Mouse (Mus musculus) kidney, embryonic 14.5 days (tissue): ENCODE results near the gene Aqp9. TPM values are rescaled to one million over a fixed set of nuclear protein-coding genes. Genes with fewer than 3 reads are reported as not detected.

Experiments used
- ATAC-seq: fragments of 200-750 bp; cut with Nextera tagmentation; 2 replicates; pipeline ENCODE4 v1.8.0; 2017; ENCODE audit warnings: moderate number of reproducible peaks, mild to moderate bottlenecking, moderate TSS enrichment, moderate library complexity; ENCODE audit not compliant: low FRiP score, low TSS enrichment
- H3K27ac ChIP-seq: fragments of 300-500 bp; sonication (generic); 2 replicates; pipeline ENCODE4 v1.5.1; 2014; ENCODE audit warnings: low read depth, mild to moderate bottlenecking, low read length, moderate library complexity, mixed read lengths
- H3K27me3 ChIP-seq: fragments of 300-500 bp; sonication (generic); 2 replicates; pipeline ENCODE4 v1.6.1; 2014; ENCODE audit warnings: mild to moderate bottlenecking, low read length; ENCODE audit not compliant: control insufficient read depth, insufficient read depth
- H3K36me3 ChIP-seq: fragments of 300-500 bp; sonication (generic); 2 replicates; pipeline ENCODE4 v1.6.1; 2014; ENCODE audit warnings: low read length, mixed read lengths; ENCODE audit not compliant: control insufficient read depth, insufficient read depth
- H3K4me1 ChIP-seq: fragments of 300-500 bp; sonication (generic); 2 replicates; pipeline ENCODE4 v1.6.1; 2014; ENCODE audit warnings: low read length, mixed read lengths; ENCODE audit not compliant: control insufficient read depth, insufficient read depth
- H3K4me2 ChIP-seq: fragments of 300-500 bp; sonication (generic); replicated peaks from 2 replicates; pipeline ENCODE4 v1.6.1; 2014; ENCODE audit warnings: low read depth, mild to moderate bottlenecking, low read length
- H3K4me3 ChIP-seq: fragments of 300-500 bp; sonication (generic); 2 replicates; pipeline ENCODE4 v1.5.1; 2014; ENCODE audit warnings: mild to moderate bottlenecking, low read length
- H3K9ac ChIP-seq: fragments of 300-500 bp; sonication (generic); 2 replicates; pipeline ENCODE4 v1.6.1; 2014; ENCODE audit warnings: low read depth, mild to moderate bottlenecking, low read length, moderate library complexity
- H3K9me3 ChIP-seq: fragments of 300-500 bp; sonication (generic); 2 replicates; pipeline ENCODE4 v1.6.1; 2016; ENCODE audit warnings: low read length; ENCODE audit not compliant: control insufficient read depth
- WGBS: fragments of 180-500 bp; shearing (Covaris S2); extraction: QIAGEN DNeasy Blood & Tissue Kit; methylation state at CpG from one replicate; pipeline ENCODE4 v1.1.7; 2014; 5-methylcytosine and 5-hydroxymethylcytosine counted together
- polyA plus RNA-seq: library from polyadenylated mRNA; unstranded; fragments of >200 nt; fragmentation: Nextera tagmentation; extraction: Ambion mirVana; gene quantifications from 2 replicates; pipeline ENCODE4 v1.2.1, GENCODE M21; 2014

Gene Aqp9
- polyA plus RNA-seq, 1 experiment from 2014 or later = 0.27 TPM

DNA sequence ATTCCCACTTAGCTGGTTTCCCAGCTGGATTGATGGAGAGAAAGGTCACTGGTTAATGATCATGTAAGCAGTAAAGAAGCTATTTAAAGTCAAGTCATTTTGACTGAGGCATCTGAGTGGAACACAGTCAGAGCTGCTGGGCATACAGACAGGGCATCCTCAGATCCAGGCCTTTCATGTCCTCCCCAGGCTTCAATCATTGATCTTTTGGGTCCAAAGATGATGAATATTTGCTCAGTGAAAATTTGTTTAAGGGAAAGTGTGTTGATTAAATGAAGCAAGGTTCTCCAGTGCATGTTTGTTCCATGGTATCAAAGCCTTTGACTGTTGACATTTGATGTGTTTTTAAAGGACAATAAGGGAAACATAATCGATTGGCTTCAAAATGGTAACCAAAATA is 7.2 kb upstream of the Aqp9 start:
- no peaks in the 10 kb centered on the region for H3K27me3 ChIP-seq
- no peak for ATAC-seq
- H3K4me3 ChIP-seq = no peak overlapping the region
- H3K4me2 ChIP-seq = no peak overlapping the region
- H3K9ac ChIP-seq = no peak overlapping the region
- no peak overlapping the region for H3K27ac ChIP-seq
- no peaks in the 10 kb centered on the region; the same call in 1 of the 2 replicates for H3K4me1 ChIP-seq
- no peaks in the 10 kb centered on the region for H3K36me3 ChIP-seq
- no peaks in the 10 kb centered on the region for H3K9me3 ChIP-seq
- 87% methylated on average over 1 of the region's 1 CpGs for WGBS

DNA sequence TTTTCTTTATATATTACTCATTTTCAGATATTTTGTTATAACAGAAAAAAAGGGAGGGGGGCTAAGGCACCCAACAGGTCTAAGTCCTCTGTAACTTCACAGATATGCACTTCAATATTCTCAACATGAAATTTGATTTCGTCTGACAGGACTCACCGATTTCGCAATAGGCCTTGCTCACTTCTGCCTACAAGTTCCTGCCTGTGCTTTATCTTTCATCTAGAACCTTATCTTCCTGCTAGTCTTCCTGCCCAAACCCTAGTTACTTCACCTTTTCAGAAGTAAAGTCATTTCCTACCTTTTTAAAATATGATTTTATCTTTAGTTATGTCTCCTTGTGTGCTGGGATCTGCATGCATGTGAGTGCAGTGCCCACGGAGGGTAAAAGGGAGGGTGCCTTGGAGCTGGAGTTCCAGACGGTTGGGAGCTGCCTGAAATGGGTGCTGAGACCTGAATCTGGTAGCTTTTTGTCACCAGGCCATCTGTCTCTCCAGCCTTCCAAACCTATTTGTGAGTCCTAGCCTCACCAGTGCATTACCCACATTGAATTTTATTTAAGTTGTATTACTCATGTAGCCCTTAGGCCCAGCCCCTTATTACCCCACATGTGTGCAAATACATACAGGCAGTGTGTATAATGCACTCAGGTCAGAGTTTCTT is 6.0 kb upstream of the Aqp9 start:
- Histone ChIP-seq H3K4me1 (no peaks in the 10 kb centered on the region; the same call in 1 of the 2 replicates), H3K4me2 (no peak overlapping the region), H3K4me3 (no peak overlapping the region), H3K9me3 (no peaks in the 10 kb centered on the region), H3K27ac (no peak overlapping the region), H3K27me3 (no peaks in the 10 kb centered on the region), H3K9ac (no peak overlapping the region), H3K36me3 (no peaks in the 10 kb centered on the region)
- no peak for ATAC-seq
- 65% methylated on average over 5 of the region's 5 CpGs for WGBS

DNA sequence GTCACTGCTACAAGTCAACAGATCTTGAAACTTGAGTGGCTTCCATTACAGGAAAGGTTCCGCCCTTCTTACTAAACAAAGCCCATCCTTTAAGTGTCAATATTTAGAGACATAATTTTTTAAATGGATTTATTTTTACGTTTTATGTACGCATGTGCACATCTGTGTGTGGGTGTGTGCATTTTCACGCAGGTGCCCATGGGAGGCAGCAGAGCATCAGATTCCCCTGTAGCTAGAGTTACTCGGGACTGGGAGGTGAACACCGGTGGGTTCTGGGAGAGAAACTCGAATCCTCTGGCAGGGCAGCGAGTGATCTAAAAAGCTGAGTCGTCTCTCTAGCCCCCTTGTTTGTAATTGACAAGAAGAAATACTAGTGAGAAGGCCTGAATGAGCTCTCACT is 5.1 kb upstream of the Aqp9 start:
- no peaks in the 10 kb centered on the region for H3K36me3 ChIP-seq
- no peaks in the 10 kb centered on the region for H3K9me3 ChIP-seq
- H3K27me3 ChIP-seq = no peaks in the 10 kb centered on the region
- H3K4me1 ChIP-seq = no peaks in the 10 kb centered on the region; the same call in 1 of the 2 replicates
- ATAC-seq = no peak
- 38% methylated on average over 9 of the region's 9 CpGs for WGBS
- no peak overlapping the region for H3K4me3 ChIP-seq
- H3K9ac ChIP-seq = no peak overlapping the region
- no peak overlapping the region for H3K27ac ChIP-seq
- H3K4me2 ChIP-seq = no peak overlapping the region

GRCm38 (mm10) chr9:71167473-71168215 is 838 bp downstream of the Aqp9 start:
- no peaks in the 10 kb centered on the region for H3K27me3 ChIP-seq
- no peaks in the 10 kb centered on the region for H3K36me3 ChIP-seq
- no peak overlapping the region for H3K9ac ChIP-seq
- no peak overlapping the region for H3K4me2 ChIP-seq
- WGBS = 48% methylated on average over 2 of the region's 2 CpGs
- no peak overlapping the region for H3K4me3 ChIP-seq
- no peaks in the 10 kb centered on the region for H3K4me1 ChIP-seq
- ATAC-seq = no peak
- no peak overlapping the region for H3K27ac ChIP-seq
- no peaks in the 10 kb centered on the region for H3K9me3 ChIP-seq

GRCm38 (mm10) chr9:71166871-71167465 is 1.5 kb downstream of the Aqp9 start:
- H3K9me3 ChIP-seq = no peaks in the 10 kb centered on the region
- no peaks in the 10 kb centered on the region for H3K36me3 ChIP-seq
- H3K4me1 ChIP-seq = no peaks in the 10 kb centered on the region
- H3K4me3 ChIP-seq = no peak overlapping the region
- H3K4me2 ChIP-seq = no peak overlapping the region
- no peak overlapping the region for H3K27ac ChIP-seq
- WGBS = 76% methylated on average over 5 of the region's 5 CpGs
- H3K27me3 ChIP-seq = no peaks in the 10 kb centered on the region
- ATAC-seq = no peak
- H3K9ac ChIP-seq = no peak overlapping the region

DNA sequence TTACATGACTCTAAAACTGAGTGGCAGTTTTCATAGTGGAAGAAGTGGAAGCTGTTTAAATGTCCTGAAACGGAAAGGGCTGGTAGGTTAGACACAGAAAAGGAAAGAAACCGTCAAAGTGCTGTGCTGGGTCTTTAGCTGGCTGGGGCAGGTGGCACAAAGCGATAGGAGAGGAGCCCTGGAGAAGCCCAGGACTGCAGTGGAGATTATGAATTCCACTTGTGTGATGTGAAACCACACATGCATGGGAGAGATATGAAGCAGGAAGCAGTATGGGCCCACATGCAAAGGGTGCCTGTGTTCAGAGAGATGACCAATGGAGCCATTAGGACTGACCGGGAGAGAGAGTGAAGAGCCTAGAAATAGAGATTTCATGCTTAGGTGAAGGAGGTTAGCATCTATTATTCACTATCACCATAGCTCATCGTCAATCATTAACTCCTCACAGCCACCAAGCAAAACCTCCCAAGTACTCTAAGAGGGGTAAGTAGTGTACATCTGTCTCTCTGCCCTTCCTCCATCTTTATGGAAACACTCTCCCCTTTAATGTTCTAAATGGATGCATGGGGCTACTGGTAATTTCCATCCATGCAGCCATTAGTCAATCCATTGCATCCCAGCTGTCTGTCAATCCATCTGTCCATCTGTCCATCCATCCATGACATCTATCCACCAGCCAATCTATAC is 2.3 kb downstream of the Aqp9 start:
- Histone ChIP-seq H3K36me3 (no peaks in the 10 kb centered on the region), H3K4me2 (no peak overlapping the region), H3K4me3 (no peak overlapping the region), H3K27ac (no peak overlapping the region), H3K27me3 (no peaks in the 10 kb centered on the region), H3K9ac (no peak overlapping the region), H3K4me1 (no peaks in the 10 kb centered on the region), H3K9me3 (no peaks in the 10 kb centered on the region)
- 87% methylated on average over 5 of the region's 5 CpGs for WGBS
- no peak for ATAC-seq

- Histone ChIP-seq H3K4me2 (no peak overlapping the region), H3K9me3 (no peaks in the 10 kb centered on the region), H3K9ac (no peak overlapping the region), H3K27me3 (no peaks in the 10 kb centered on the region), H3K36me3 (no peaks in the 10 kb centered on the region), H3K27ac (no peak overlapping the region), H3K4me1 (no peaks in the 10 kb centered on the region), H3K4me3 (no peak overlapping the region)
- 81% methylated on average over 2 of the region's 2 CpGs for WGBS
- ATAC-seq = no peak
Measured at GRCm38 (mm10) chr9:71165510-71165909, 3.0 kb downstream of the Aqp9 start.

DNA sequence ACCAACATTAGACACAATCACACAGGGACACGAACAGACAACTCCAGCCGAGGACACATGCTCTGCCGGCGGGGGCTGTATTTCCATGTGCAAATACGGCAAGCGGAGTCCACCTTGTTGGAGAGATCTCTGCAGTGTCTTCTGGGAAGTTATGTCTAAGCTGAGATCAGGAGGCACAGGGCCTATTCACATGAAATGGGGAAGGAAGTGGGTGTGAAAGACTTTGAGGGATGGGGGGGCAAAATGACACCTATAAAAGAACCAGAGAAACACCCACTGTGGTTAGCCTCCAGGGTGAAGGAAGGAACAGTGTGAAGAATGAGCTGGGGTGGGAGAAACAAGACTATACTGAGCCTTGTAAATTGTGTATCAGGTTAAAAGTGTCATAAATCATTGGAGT is 3.4 kb downstream of the Aqp9 start:
- Histone ChIP-seq H3K9ac (no peak overlapping the region), H3K9me3 (no peaks in the 10 kb centered on the region), H3K4me3 (no peak overlapping the region), H3K27ac (no peak overlapping the region), H3K36me3 (no peaks in the 10 kb centered on the region), H3K27me3 (no peaks in the 10 kb centered on the region), H3K4me2 (no peak overlapping the region), H3K4me1 (no peaks in the 10 kb centered on the region)
- ATAC-seq = no peak
- WGBS = 79% methylated on average over 6 of the region's 6 CpGs

GRCm38 (mm10) chr9:71164353-71164752 is 4.1 kb downstream of the Aqp9 start:
- no peaks in the 10 kb centered on the region for H3K27me3 ChIP-seq
- no peak for ATAC-seq
- no peak overlapping the region for H3K27ac ChIP-seq
- H3K4me2 ChIP-seq = no peak overlapping the region
- H3K4me3 ChIP-seq = no peak overlapping the region
- no peaks in the 10 kb centered on the region for H3K36me3 ChIP-seq
- no peaks in the 10 kb centered on the region for H3K4me1 ChIP-seq
- no peaks in the 10 kb centered on the region for H3K9me3 ChIP-seq
- 85% methylated on average over 3 of the region's 3 CpGs for WGBS
- no peak overlapping the region for H3K9ac ChIP-seq
